Mouse (Mus musculus) forebrain, embryonic 16.5 days (tissue): ENCODE measurements at regions not wholly inside any gene's neighbourhood (a gene's known extent, or its start where the extent isn't known, plus 50 kb on each side); places are given as distances from the start of the nearest gene placed in this dataset.

Experiments used
- ATAC-seq: fragments of 200-750 bp; cut with Nextera tagmentation; 2 replicates; pipeline ENCODE4 v1.8.0; 2017; ENCODE audit warnings: mild to moderate bottlenecking, moderate library complexity
- H3K27ac ChIP-seq: fragments of 300-500 bp; sonication (generic); 2 replicates; pipeline ENCODE4 v1.5.1; 2014; ENCODE audit warnings: low read length, control low read depth
- H3K27me3 ChIP-seq: fragments of 300-500 bp; sonication (generic); replicated peaks from 2 replicates; pipeline ENCODE4 v1.6.1; 2014; ENCODE audit warnings: low read length; ENCODE audit not compliant: control insufficient read depth, insufficient read depth
- H3K36me3 ChIP-seq: fragments of 300-500 bp; sonication (generic); 2 replicates; pipeline ENCODE4 v1.6.1; 2014; ENCODE audit not compliant: control insufficient read depth, insufficient read depth
- H3K4me1 ChIP-seq: fragments of 300-500 bp; sonication (generic); replicated peaks from 2 replicates; pipeline ENCODE4 v1.6.1; 2014; ENCODE audit warnings: low read length; ENCODE audit not compliant: control insufficient read depth, insufficient read depth
- H3K4me2 ChIP-seq: fragments of 300-500 bp; sonication (generic); 2 replicates; pipeline ENCODE4 v1.6.1; 2014; ENCODE audit warnings: mild to moderate bottlenecking, low read length, control low read depth
- H3K4me3 ChIP-seq: fragments of 300-500 bp; sonication (generic); replicated peaks from 2 replicates; pipeline ENCODE4 v1.5.1; 2014; ENCODE audit warnings: mild to moderate bottlenecking, low read length, control low read depth
- H3K9ac ChIP-seq: fragments of 300-500 bp; sonication (generic); replicated peaks from 2 replicates; pipeline ENCODE4 v1.6.1; 2014; ENCODE audit warnings: low read depth, low read length, control low read depth
- H3K9me3 ChIP-seq: fragments of 300-500 bp; sonication (generic); 2 replicates; pipeline ENCODE4 v1.6.1; 2016; ENCODE audit warnings: low read length; ENCODE audit not compliant: control insufficient read depth
- WGBS: fragments of 180-500 bp; shearing (Covaris S2); extraction: QIAGEN DNeasy Blood & Tissue Kit; methylation state at CpG from one replicate; pipeline ENCODE4 v1.1.7; 2014; 5-methylcytosine and 5-hydroxymethylcytosine counted together

- no peak overlapping the region for H3K9ac ChIP-seq
- ATAC-seq, result no peak
- no peaks in the 10 kb centered on the region for H3K9me3 ChIP-seq
- 33% methylated on average over 7 of the region's 7 CpGs for WGBS
- no peak overlapping the region for H3K27ac ChIP-seq
- no peaks in the 10 kb centered on the region for H3K36me3 ChIP-seq
- H3K4me1 ChIP-seq, result peaks cover 2% of the 10 kb centered on the region; the same call in 1 of the 2 replicates
- H3K27me3 ChIP-seq, result no peaks in the 10 kb centered on the region
- H3K4me2 ChIP-seq, result no peak overlapping the region
- H3K4me3 ChIP-seq, result no peak overlapping the region
Observed at GRCm38 (mm10) chr5:116714256-116714655, 122.6 kb upstream of the Srrm4 start.

GRCm38 (mm10) chr5:116712056-116712455 lies 120.4 kb upstream of the Srrm4 start:
- no peak overlapping the region for H3K9ac ChIP-seq
- WGBS, result 46% methylated on average over 3 of the region's 3 CpGs
- H3K27ac ChIP-seq, result no peak overlapping the region
- H3K4me3 ChIP-seq, result no peak overlapping the region
- H3K36me3 ChIP-seq, result no peaks in the 10 kb centered on the region
- H3K4me1 ChIP-seq, result peaks cover 2% of the 10 kb centered on the region; the same call in 1 of the 2 replicates
- no peak overlapping the region for H3K4me2 ChIP-seq
- ATAC-seq, result peak; percentile 65; the same call in 1 of the 2 replicates
- H3K27me3 ChIP-seq, result no peaks in the 10 kb centered on the region
- no peaks in the 10 kb centered on the region for H3K9me3 ChIP-seq

- Histone ChIP-seq H3K4me2 (no peak overlapping the region), H3K27ac (no peak overlapping the region), H3K27me3 (no peaks in the 10 kb centered on the region), H3K36me3 (no peaks in the 10 kb centered on the region), H3K9ac (no peak overlapping the region), H3K4me1 (peaks cover 2% of the 10 kb centered on the region; the same call in 1 of the 2 replicates), H3K4me3 (no peak overlapping the region), H3K9me3 (no peaks in the 10 kb centered on the region)
- ATAC-seq, result peak; percentile 40; the same call in 1 of the 2 replicates
- WGBS, result 32% methylated on average over 6 of the region's 6 CpGs
Observed at GRCm38 (mm10) chr5:116708505-116708904, 116.9 kb upstream of the Srrm4 start.

GRCm38 (mm10) chr5:116662466-116662865 lies 70.8 kb upstream of the Srrm4 start:
- Histone ChIP-seq H3K27ac (peak overlapping the region; percentile 61), H3K4me2 (no peak overlapping the region), H3K9ac (no peak overlapping the region), H3K4me1 (peaks cover 17% of the 10 kb centered on the region), H3K9me3 (no peaks in the 10 kb centered on the region), H3K27me3 (no peaks in the 10 kb centered on the region), H3K4me3 (no peak overlapping the region), H3K36me3 (no peaks in the 10 kb centered on the region)
- ATAC-seq, result peak; percentile 67
- WGBS, result 37% methylated on average over 5 of the region's 5 CpGs

- H3K36me3 ChIP-seq, result no peaks in the 10 kb centered on the region
- H3K4me3 ChIP-seq, result no peak overlapping the region
- peaks cover 17% of the 10 kb centered on the region for H3K4me1 ChIP-seq
- ATAC-seq, result peak; percentile 82
- H3K9ac ChIP-seq, result no peak overlapping the region
- 7% methylated on average over 2 of the region's 2 CpGs for WGBS
- H3K4me2 ChIP-seq, result no peak overlapping the region; the same call in 1 of the 2 replicates
- H3K27ac ChIP-seq, result peak overlapping the region; percentile 61
- no peaks in the 10 kb centered on the region for H3K9me3 ChIP-seq
- no peaks in the 10 kb centered on the region for H3K27me3 ChIP-seq
Observed at GRCm38 (mm10) chr5:116661851-116662250, 70.2 kb upstream of the Srrm4 start.

GRCm38 (mm10) chr5:116654486-116655420 lies 63.1 kb upstream of the Srrm4 start:
- ATAC-seq, result no peak
- H3K4me2 ChIP-seq, result no peak overlapping the region
- H3K27me3 ChIP-seq, result no peaks in the 10 kb centered on the region
- H3K36me3 ChIP-seq, result no peaks in the 10 kb centered on the region
- no peak overlapping the region for H3K9ac ChIP-seq
- peaks cover 4% of the 10 kb centered on the region; the same call in 1 of the 2 replicates for H3K4me1 ChIP-seq
- no peak overlapping the region for H3K4me3 ChIP-seq
- H3K27ac ChIP-seq, result no peak overlapping the region; the same call in 1 of the 2 replicates
- WGBS, result 73% methylated on average over 17 of the region's 17 CpGs
- H3K9me3 ChIP-seq, result no peaks in the 10 kb centered on the region
